Mouse (Mus musculus): ENCODE measurements at regions not wholly inside any gene's neighbourhood (a gene's known extent, or its start where the extent isn't known, plus 50 kb on each side); places are given as distances from the start of the nearest gene placed in this dataset.

- no peak for DNase-seq
Observed at GRCm38 (mm10) chr14:80247575-80247974, 263.7 kb downstream of the Olfm4 start.

- no peak for DNase-seq
Observed at GRCm38 (mm10) chr14:80249882-80250281, 266.0 kb downstream of the Olfm4 start.

GRCm38 (mm10) chr14:80257086-80257485, 273.2 kb downstream of the Olfm4 start:
- DNase-seq, result peak; percentile 74 to 79

- no peak for DNase-seq
Observed at GRCm38 (mm10) chr14:80263173-80263572, 279.3 kb downstream of the Olfm4 start.

GRCm38 (mm10) chr14:80265081-80265480, 281.2 kb downstream of the Olfm4 start:
- no peak for DNase-seq

- DNase-seq, result peak; percentile 72 to 73
Observed at GRCm38 (mm10) chr14:80269179-80269951, 285.5 kb downstream of the Olfm4 start.

- DNase-seq, result no peak
Observed at GRCm38 (mm10) chr14:80270063-80270462, 286.2 kb downstream of the Olfm4 start.

GRCm38 (mm10) chr14:80280188-80280587, 296.3 kb downstream of the Olfm4 start:
- DNase-seq, result no peak

- no peak for DNase-seq
Observed at GRCm38 (mm10) chr14:80283726-80284125, 299.8 kb downstream of the Olfm4 start.

- DNase-seq, result no peak
Observed at GRCm38 (mm10) chr14:80291360-80291759, 307.5 kb downstream of the Olfm4 start.

GRCm38 (mm10) chr14:80293378-80293777, 309.5 kb downstream of the Olfm4 start:
- no peak for DNase-seq

- no peak for DNase-seq
Observed at GRCm38 (mm10) chr14:80329651-80330050, 345.8 kb downstream of the Olfm4 start.

- DNase-seq, result no peak
Observed at GRCm38 (mm10) chr14:80362024-80362622, 378.2 kb downstream of the Olfm4 start.

- no peak for DNase-seq
Observed at GRCm38 (mm10) chr14:80369448-80370153, 385.7 kb downstream of the Olfm4 start.

- DNase-seq, result no peak
Observed at GRCm38 (mm10) chr14:80374290-80374689, 390.4 kb downstream of the Olfm4 start.

GRCm38 (mm10) chr14:80377064-80377463, 393.2 kb downstream of the Olfm4 start:
- no peak for DNase-seq

- DNase-seq, result no peak
Observed at GRCm38 (mm10) chr14:80391418-80391817, 407.5 kb downstream of the Olfm4 start.

GRCm38 (mm10) chr14:80408317-80408716, 424.4 kb downstream of the Olfm4 start:
- no peak for DNase-seq

- DNase-seq, result no peak
Observed at GRCm38 (mm10) chr14:80418810-80419325, 435.0 kb downstream of the Olfm4 start.

GRCm38 (mm10) chr14:80443820-80444219, 459.9 kb downstream of the Olfm4 start:
- DNase-seq, result no peak

- DNase-seq, result no peak
Observed at GRCm38 (mm10) chr14:80471470-80471869, 487.6 kb downstream of the Olfm4 start.

GRCm38 (mm10) chr14:80479918-80480317, 496.0 kb downstream of the Olfm4 start:
- no peak for DNase-seq

GRCm38 (mm10) chr14:80482771-80483170, 498.9 kb downstream of the Olfm4 start:
- no peak for DNase-seq

GRCm38 (mm10) chr14:80484256-80484655, 500.4 kb downstream of the Olfm4 start:
- DNase-seq, result no peak

Measured in kidney, postnatal 4 days (tissue).